Mouse (Mus musculus): ENCODE data around the gene Trappc3. TPM values are rescaled to one million over a fixed set of nuclear protein-coding genes. Genes with fewer than 3 reads are reported as not detected.
A peak's percentile ranks its signal among the peaks of the same experiment; 100 is the strongest.

The Trappc3 gene
- polyA plus RNA-seq, 1 experiment from 2014 or later, result 115 TPM

- ATAC-seq, result no peak
- 10% methylated on average over 15 of the region's 15 CpGs for WGBS
- no peaks in the 10 kb centered on the region for H3K9me3 ChIP-seq (ENCODE audit: control insufficient read depth)
- no peak overlapping the region; the same call in 1 of the 2 replicates for H3K4me3 ChIP-seq (ENCODE audit: low read depth, low read length)
- H3K36me3 ChIP-seq (ENCODE audit: control insufficient read depth, insufficient read depth), result no peaks in the 10 kb centered on the region
- peak overlapping the region; percentile 58 for H3K27ac ChIP-seq (ENCODE audit: low read depth, low read length)
- H3K27me3 ChIP-seq (replicated peaks; ENCODE audit: control insufficient read depth, insufficient read depth, low read length), result 0 out of 2 replicates have a peak, but pooled peaks cover 3% of the 10 kb centered on the region
- no peak for TF ChIP-seq CTCF (IDR thresholded peaks at IDR 0.05; ENCODE audit: low read depth)
- no peak overlapping the region for H3K9ac ChIP-seq (ENCODE audit: low read depth, low read length)
- H3K4me1 ChIP-seq (replicated peaks; ENCODE audit: control insufficient read depth, insufficient read depth, low read length), result peaks cover 6% of the 10 kb centered on the region
- H3K4me2 ChIP-seq (replicated peaks; ENCODE audit: low read depth), result peak overlapping the region; percentile 48
These were observed 2.5 kb upstream of the Trappc3 start for GRCm38 (mm10) chr4:126259523-126260160.

- Histone ChIP-seq H3K4me3 (ENCODE audit: low read depth, low read length) (peak overlapping the region; percentile 4; the same call in 1 of the 2 replicates), H3K27ac (ENCODE audit: low read depth, low read length) (peak overlapping the region; percentile 58; the same call in 1 of the 2 replicates), H3K9ac (ENCODE audit: low read depth, low read length) (no peak overlapping the region), H3K9me3 (ENCODE audit: control insufficient read depth) (no peaks in the 10 kb centered on the region), H3K36me3 (ENCODE audit: control insufficient read depth, insufficient read depth) (no peaks in the 10 kb centered on the region), H3K27me3 (replicated peaks; ENCODE audit: control insufficient read depth, insufficient read depth, low read length) (0 out of 2 replicates have a peak, but pooled peaks cover 3% of the 10 kb centered on the region), H3K4me2 (replicated peaks; ENCODE audit: low read depth) (peak overlapping the region; percentile 48), H3K4me1 (replicated peaks; ENCODE audit: control insufficient read depth, insufficient read depth, low read length) (peaks cover 6% of the 10 kb centered on the region)
- no peak for TF ChIP-seq CTCF (IDR thresholded peaks at IDR 0.05; ENCODE audit: low read depth)
- WGBS, result 5% methylated on average over 10 of the region's 10 CpGs
- ATAC-seq, result peak; percentile 31
These were observed 1.5 kb upstream of the Trappc3 start for GRCm38 (mm10) chr4:126260520-126261201.

- ATAC-seq, result no peak
- Histone ChIP-seq H3K4me1 (replicated peaks; ENCODE audit: control insufficient read depth, insufficient read depth, low read length) (peaks cover 6% of the 10 kb centered on the region), H3K4me3 (ENCODE audit: low read depth, low read length) (no peak overlapping the region), H3K9ac (ENCODE audit: low read depth, low read length) (no peak overlapping the region), H3K4me2 (replicated peaks; ENCODE audit: low read depth) (peak overlapping the region; percentile 48), H3K9me3 (ENCODE audit: control insufficient read depth) (no peaks in the 10 kb centered on the region), H3K36me3 (ENCODE audit: control insufficient read depth, insufficient read depth) (no peaks in the 10 kb centered on the region), H3K27me3 (replicated peaks; ENCODE audit: control insufficient read depth, insufficient read depth, low read length) (0 out of 2 replicates have a peak, but pooled peaks cover 3% of the 10 kb centered on the region), H3K27ac (ENCODE audit: low read depth, low read length) (peak overlapping the region; percentile 24; the same call in 1 of the 2 replicates)
- WGBS, result 68% methylated on average over 6 of the region's 6 CpGs
- no peak for TF ChIP-seq CTCF (IDR thresholded peaks at IDR 0.05; ENCODE audit: low read depth)
These were observed 859 bp upstream of the Trappc3 start for GRCm38 (mm10) chr4:126261266-126261665.

- TF ChIP-seq CTCF (IDR thresholded peaks at IDR 0.05; ENCODE audit: low read depth), result no peak
- Histone ChIP-seq H3K36me3 (ENCODE audit: control insufficient read depth, insufficient read depth) (no peaks in the 10 kb centered on the region), H3K9ac (ENCODE audit: low read depth, low read length) (no peak overlapping the region), H3K27ac (ENCODE audit: low read depth, low read length) (no peak overlapping the region), H3K27me3 (replicated peaks; ENCODE audit: control insufficient read depth, insufficient read depth, low read length) (0 out of 2 replicates have a peak, but pooled peaks cover 3% of the 10 kb centered on the region), H3K4me1 (replicated peaks; ENCODE audit: control insufficient read depth, insufficient read depth, low read length) (peaks cover 6% of the 10 kb centered on the region), H3K4me3 (ENCODE audit: low read depth, low read length) (0 out of 2 replicates have a peak overlapping the region, but pooled peaks have one; percentile 58), H3K4me2 (replicated peaks; ENCODE audit: low read depth) (peak overlapping the region; percentile 48; the same call in 1 of the 2 replicates), H3K9me3 (ENCODE audit: control insufficient read depth) (no peaks in the 10 kb centered on the region)
- 47% methylated on average over 7 of the region's 7 CpGs for WGBS
- ATAC-seq, result no peak
These were observed 450 bp upstream of the Trappc3 start for GRCm38 (mm10) chr4:126261675-126262074.

- no peaks in the 10 kb centered on the region for H3K27me3 ChIP-seq (replicated peaks; ENCODE audit: control insufficient read depth, insufficient read depth, low read length)
- no peak overlapping the region for H3K4me3 ChIP-seq (ENCODE audit: low read depth, low read length)
- peaks cover 30% of the 10 kb centered on the region for H3K36me3 ChIP-seq (ENCODE audit: control insufficient read depth, insufficient read depth)
- H3K9me3 ChIP-seq (ENCODE audit: control insufficient read depth), result no peaks in the 10 kb centered on the region
- no peak for ATAC-seq
- WGBS, result 76% methylated on average over 3 of the region's 3 CpGs
- no peak overlapping the region for H3K27ac ChIP-seq (ENCODE audit: low read depth, low read length)
- TF ChIP-seq CTCF (IDR thresholded peaks at IDR 0.05; ENCODE audit: low read depth), result no peak
- no peaks in the 10 kb centered on the region for H3K4me1 ChIP-seq (replicated peaks; ENCODE audit: control insufficient read depth, insufficient read depth, low read length)
- H3K4me2 ChIP-seq (replicated peaks; ENCODE audit: low read depth), result no peak overlapping the region
- no peak overlapping the region for H3K9ac ChIP-seq (ENCODE audit: low read depth, low read length)
These were observed 7.2 kb downstream of the Trappc3 start for GRCm38 (mm10) chr4:126269292-126269691.

GRCm38 (mm10) chr4:126273753-126274152 lies 11.6 kb downstream of the Trappc3 start:
- no peak for ATAC-seq
- WGBS, result 84% methylated on average over 13 of the region's 13 CpGs

More at GRCm38 (mm10) chr4:126273753-126274152, 11.6 kb downstream of the Trappc3 start:
- H3K27ac ChIP-seq (ENCODE audit: low read depth, low read length), result no peak overlapping the region
- H3K27me3 ChIP-seq (replicated peaks; ENCODE audit: control insufficient read depth, insufficient read depth, low read length), result no peaks in the 10 kb centered on the region
- no peaks in the 10 kb centered on the region for H3K9me3 ChIP-seq (ENCODE audit: control insufficient read depth)
- TF ChIP-seq CTCF (IDR thresholded peaks at IDR 0.05; ENCODE audit: low read depth), result no peak
- peaks cover 40% of the 10 kb centered on the region for H3K36me3 ChIP-seq (ENCODE audit: control insufficient read depth, insufficient read depth)
- no peaks in the 10 kb centered on the region for H3K4me1 ChIP-seq (replicated peaks; ENCODE audit: control insufficient read depth, insufficient read depth, low read length)
- no peak overlapping the region for H3K9ac ChIP-seq (ENCODE audit: low read depth, low read length)
- H3K4me2 ChIP-seq (replicated peaks; ENCODE audit: low read depth), result no peak overlapping the region
- H3K4me3 ChIP-seq (ENCODE audit: low read depth, low read length), result no peak overlapping the region
